Mouse (Mus musculus): ENCODE data around the gene Gm39566.

The Gm39566 gene

GRCm38 (mm10) chr11:69800138-69800391 lies 15.0 kb downstream of the Gm39566 start:
- ATAC-seq (ENCODE audit: insufficient number of reproducible peaks, low FRiP score, low TSS enrichment): no peak

GRCm38 (mm10) chr11:69799394-69800137 lies 15.5 kb downstream of the Gm39566 start:
- ATAC-seq (ENCODE audit: insufficient number of reproducible peaks, low FRiP score, low TSS enrichment): no peak

GRCm38 (mm10) chr11:69797924-69798323 lies 17.2 kb downstream of the Gm39566 start:
- no peak for ATAC-seq (ENCODE audit: insufficient number of reproducible peaks, low FRiP score, low TSS enrichment)

GRCm38 (mm10) chr11:69795983-69796435 lies 19.1 kb downstream of the Gm39566 start:
- no peak for ATAC-seq (ENCODE audit: insufficient number of reproducible peaks, low FRiP score, low TSS enrichment)

- ATAC-seq (ENCODE audit: insufficient number of reproducible peaks, low FRiP score, low TSS enrichment): peak; percentile 95
Measured at GRCm38 (mm10) chr11:69795168-69795982, 19.7 kb downstream of the Gm39566 start, which contains the start of gene Chrnb1. Gene Chrnb1 (minus strand): TSS chr11:69795943.

- ATAC-seq (ENCODE audit: insufficient number of reproducible peaks, low FRiP score, low TSS enrichment): no peak
Measured at GRCm38 (mm10) chr11:69793429-69793828, 21.7 kb downstream of the Gm39566 start.

GRCm38 (mm10) chr11:69791420-69791819 lies 23.7 kb downstream of the Gm39566 start:
- no peak for ATAC-seq (ENCODE audit: insufficient number of reproducible peaks, low FRiP score, low TSS enrichment)

- ATAC-seq (ENCODE audit: insufficient number of reproducible peaks, low FRiP score, low TSS enrichment): no peak
Measured at GRCm38 (mm10) chr11:69789431-69789830, 25.7 kb downstream of the Gm39566 start.

GRCm38 (mm10) chr11:69787306-69787705 lies 27.8 kb downstream of the Gm39566 start:
- ATAC-seq (ENCODE audit: insufficient number of reproducible peaks, low FRiP score, low TSS enrichment): no peak

- no peak for ATAC-seq (ENCODE audit: insufficient number of reproducible peaks, low FRiP score, low TSS enrichment)
Measured at GRCm38 (mm10) chr11:69784793-69785272, 30.3 kb downstream of the Gm39566 start.

- no peak for ATAC-seq (ENCODE audit: insufficient number of reproducible peaks, low FRiP score, low TSS enrichment)
Measured at GRCm38 (mm10) chr11:69781828-69782227, 33.3 kb downstream of the Gm39566 start.

GRCm38 (mm10) chr11:69778985-69779384 lies 36.1 kb downstream of the Gm39566 start:
- ATAC-seq (ENCODE audit: insufficient number of reproducible peaks, low FRiP score, low TSS enrichment): no peak

- no peak for ATAC-seq (ENCODE audit: insufficient number of reproducible peaks, low FRiP score, low TSS enrichment)
Measured at GRCm38 (mm10) chr11:69778258-69778982, 36.7 kb downstream of the Gm39566 start.

- ATAC-seq (ENCODE audit: insufficient number of reproducible peaks, low FRiP score, low TSS enrichment): no peak
Measured at GRCm38 (mm10) chr11:69777504-69778257, 37.4 kb downstream of the Gm39566 start.

- no peak for ATAC-seq (ENCODE audit: insufficient number of reproducible peaks, low FRiP score, low TSS enrichment)
Measured at GRCm38 (mm10) chr11:69776488-69776887, 38.6 kb downstream of the Gm39566 start.

GRCm38 (mm10) chr11:69775716-69776115 lies 39.4 kb downstream of the Gm39566 start:
- ATAC-seq (ENCODE audit: insufficient number of reproducible peaks, low FRiP score, low TSS enrichment): no peak

GRCm38 (mm10) chr11:69774961-69775360 lies 40.1 kb downstream of the Gm39566 start:
- no peak for ATAC-seq (ENCODE audit: insufficient number of reproducible peaks, low FRiP score, low TSS enrichment)

- no peak for ATAC-seq (ENCODE audit: insufficient number of reproducible peaks, low FRiP score, low TSS enrichment)
Measured at GRCm38 (mm10) chr11:69767625-69767909, 47.5 kb downstream of the Gm39566 start.

- ATAC-seq (ENCODE audit: insufficient number of reproducible peaks, low FRiP score, low TSS enrichment): no peak
Measured at GRCm38 (mm10) chr11:69766872-69767624, 48.0 kb downstream of the Gm39566 start.
